Mouse (Mus musculus) testis, adult 2 months (tissue): ENCODE measurements around the gene Col8a1.

Experiments used
- CTCF ChIP-seq: fragments of 200-500 bp; IDR thresholded peaks from 2 replicates; pipeline ENCODE4 v1.5.1; 2012; ENCODE audit warnings: low read depth, mild to moderate bottlenecking, inconsistent platforms, low read length, moderate library complexity; ENCODE audit not compliant: control insufficient read depth, insufficient read depth, insufficient replicate concordance
- POLR2A ChIP-seq: fragments of 200-500 bp; IDR thresholded peaks from 2 replicates; pipeline ENCODE4 v1.6.1; 2012; ENCODE audit warnings: low read depth, mild to moderate bottlenecking, inconsistent platforms, low read length, moderate library complexity; ENCODE audit not compliant: control insufficient read depth

- TF ChIP-seq POLR2A (no peak), CTCF (no peak)
These were observed 21.4 kb downstream of the Col8a1 start for GRCm38 (mm10) chr16:57733139-57733538.
